Mouse (Mus musculus) CH12.LX (cell line): ENCODE results near the gene Gstm5.

Source experiments
- BHLHE40 ChIP-seq: IDR thresholded peaks from 2 replicates; pipeline ENCODE4 v1.6.1; 2011; ENCODE audit warnings: mild to moderate bottlenecking, low read depth, low read length, improper control_type of control experiment
- CHD1 ChIP-seq: IDR thresholded peaks from 2 replicates; pipeline ENCODE4 v1.6.1; 2012; ENCODE audit warnings: low read depth, low read length, improper control_type of control experiment, inconsistent platforms
- CTCF ChIP-seq, 2 experiments: IDR thresholded peaks in 1 of 2; conservative IDR thresholded peaks in 1 of 2; 2 replicates each; pipeline ENCODE4 v1.5.1; 2011 to 2012; ENCODE audit warnings: low read depth in 2 of 2, low read length in 2 of 2, improper control_type of control experiment in 1 of 2, inconsistent platforms in 1 of 2, mild to moderate bottlenecking in 1 of 2, moderate library complexity in 1 of 2
- EP300 ChIP-seq: IDR thresholded peaks from 2 replicates; pipeline ENCODE4 v1.6.1; 2011; ENCODE audit warnings: low read length, improper control_type of control experiment
- HCFC1 ChIP-seq: IDR thresholded peaks from 2 replicates; pipeline ENCODE4 v1.6.1; 2012; ENCODE audit warnings: low read depth, mild to moderate bottlenecking, inconsistent platforms, low read length, improper control_type of control experiment
- MXI1 ChIP-seq: IDR thresholded peaks from 2 replicates; pipeline ENCODE4 v1.6.1; 2011; ENCODE audit warnings: mild to moderate bottlenecking, low read depth, low read length, improper control_type of control experiment
- POLR2A ChIP-seq: IDR thresholded peaks from 2 replicates; pipeline ENCODE4 v1.6.1; 2011; ENCODE audit warnings: low read depth, mild to moderate bottlenecking, improper control_type of control experiment, low read length
- POLR2AphosphoS2 ChIP-seq: IDR thresholded peaks from 2 replicates; pipeline ENCODE4 v1.6.1; 2011; ENCODE audit warnings: low read depth, low read length, improper control_type of control experiment
- SIN3A ChIP-seq: IDR thresholded peaks from 2 replicates; pipeline ENCODE4 v1.6.1; 2012; ENCODE audit warnings: low read length, improper control_type of control experiment, inconsistent platforms
- USF1 ChIP-seq: IDR thresholded peaks from 2 replicates; pipeline ENCODE4 v1.6.1; 2014; ENCODE audit warnings: low read depth, mild to moderate bottlenecking, inconsistent platforms, low read length, improper control_type of control experiment
- USF2 ChIP-seq: conservative IDR thresholded peaks from 2 replicates; pipeline ENCODE4 v1.6.1; 2011; ENCODE audit warnings: low read depth, low read length, improper control_type of control experiment
- ZC3H11A ChIP-seq: IDR thresholded peaks from 2 replicates; pipeline ENCODE4 v1.6.1; 2012; ENCODE audit warnings: low read depth, mild to moderate bottlenecking, inconsistent platforms, low read length, improper control_type of control experiment
- ZKSCAN1 ChIP-seq: IDR thresholded peaks from 2 replicates; pipeline ENCODE4 v1.6.1; 2012; ENCODE audit warnings: low read depth, inconsistent platforms, low read length, improper control_type of control experiment, borderline replicate concordance
- ZNF384 ChIP-seq: IDR thresholded peaks from 2 replicates; pipeline ENCODE4 v1.6.1; 2012; ENCODE audit warnings: low read depth, low read length, improper control_type of control experiment, inconsistent platforms

DNA sequence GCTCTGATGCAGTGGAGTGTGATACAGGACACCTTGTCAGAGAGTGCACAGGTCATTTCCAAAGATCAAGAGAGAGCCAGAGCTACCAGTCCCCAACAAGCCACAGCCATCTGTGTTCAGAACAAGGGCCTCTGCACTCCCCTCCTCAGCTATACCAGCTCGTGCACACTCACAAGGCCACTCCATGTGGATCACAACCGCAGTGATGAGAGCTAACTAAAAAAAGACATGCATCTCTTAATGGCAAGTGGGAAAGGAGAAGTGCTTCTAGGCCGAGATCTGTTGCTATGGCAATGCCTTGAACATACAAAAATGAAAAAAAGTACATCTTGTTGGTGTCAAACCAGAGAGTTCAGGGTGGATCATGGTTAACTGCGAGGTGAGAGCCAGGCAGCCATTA lies 44.2 kb downstream of the Gstm5 start:
- TF ChIP-seq ZC3H11A = no peak
- no peak for TF ChIP-seq USF2
- TF ChIP-seq CTCF (conservative IDR thresholded peaks at IDR 0.05 in 1 of 2, IDR thresholded peaks at IDR 0.05 in 1 of 2; ENCODE audit: low read depth in 2 of 2, low read length in 2 of 2) = no peak
- TF ChIP-seq POLR2AphosphoS2 = no peak
- no peak for TF ChIP-seq SIN3A
- no peak for TF ChIP-seq MXI1
- TF ChIP-seq EP300 = no peak
- TF ChIP-seq POLR2A = no peak
- no peak for TF ChIP-seq ZKSCAN1
- TF ChIP-seq HCFC1 = no peak
- TF ChIP-seq ZNF384 = no peak
- TF ChIP-seq USF1 = no peak
- no peak for TF ChIP-seq CHD1
- TF ChIP-seq BHLHE40 = no peak
